Mouse (Mus musculus) naive thymus-derived CD4-positive, alpha-beta T cell, adult 2 months (primary cell): ENCODE results near the gene Elp4.

Source experiments
- DNase-seq: peaks from one replicate; pipeline ENCODE4 v3.0.0-alpha.2; 2011; ENCODE audit warnings: low read depth

Gene Elp4

DNA sequence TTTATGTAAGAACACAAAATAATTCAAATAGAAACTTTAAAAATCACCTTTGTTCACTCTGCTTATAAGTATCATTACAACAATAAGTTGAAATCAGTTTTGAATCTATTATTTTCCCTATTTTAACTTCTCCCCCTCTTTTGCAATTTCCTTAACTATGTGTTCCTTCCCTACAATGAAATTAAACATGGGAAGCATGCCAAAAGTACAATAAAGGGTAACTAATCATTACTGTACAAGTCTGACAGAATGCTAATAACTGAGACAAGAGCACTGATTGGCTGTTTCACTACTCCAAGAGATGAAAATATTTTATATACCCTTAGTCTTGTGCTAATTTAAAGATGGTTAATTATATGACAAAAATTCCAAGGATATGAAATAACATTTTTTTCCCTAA is 99.2 kb downstream of the Elp4 start:
- DNase-seq: no peak

- no peak for DNase-seq
These were observed 99.9 kb downstream of the Elp4 start for GRCm38 (mm10) chr2:105804506-105804905.

GRCm38 (mm10) chr2:105803427-105803826 is 100.9 kb downstream of the Elp4 start:
- no peak for DNase-seq

GRCm38 (mm10) chr2:105802902-105803301 is 101.5 kb downstream of the Elp4 start:
- DNase-seq: no peak

DNA sequence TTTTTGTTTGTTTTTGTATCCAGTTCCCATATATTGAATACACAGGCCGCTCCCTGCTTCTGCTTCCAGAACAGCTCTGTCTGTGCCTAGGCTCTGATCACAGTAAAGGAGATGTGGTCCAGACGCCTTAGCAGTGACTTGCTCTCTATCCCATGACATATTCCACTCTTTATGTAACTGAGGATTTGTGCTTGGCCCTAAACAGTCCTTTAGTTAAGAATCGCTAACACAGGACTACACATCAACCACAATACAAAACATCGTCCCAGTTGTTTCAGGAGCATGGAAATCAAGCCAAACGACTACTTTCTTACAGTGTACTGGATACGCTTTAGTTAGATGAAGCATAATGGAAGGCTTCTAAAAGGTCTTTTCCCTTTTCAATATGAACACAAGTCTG is 102.8 kb downstream of the Elp4 start:
- no peak for DNase-seq

- DNase-seq: no peak
These were observed 103.7 kb downstream of the Elp4 start for GRCm38 (mm10) chr2:105800694-105801093.

DNA sequence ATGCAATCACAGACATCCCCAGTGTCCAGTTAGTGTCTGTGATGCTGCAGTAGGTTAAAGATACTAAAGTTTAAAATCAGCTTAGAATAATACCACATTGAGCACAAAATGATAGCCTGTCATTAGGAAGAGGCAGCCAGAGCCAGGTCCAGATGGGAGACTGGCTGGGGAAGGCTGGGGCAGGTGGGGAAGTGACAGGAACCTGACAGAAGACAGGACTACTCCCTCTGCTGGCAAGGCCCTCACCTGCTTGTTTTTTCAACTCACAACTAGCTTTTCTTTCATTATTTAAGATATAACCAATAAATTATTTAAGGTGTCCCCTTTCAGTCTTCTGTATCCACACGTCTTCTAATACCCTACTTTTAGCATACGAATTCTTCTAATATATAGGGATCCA is 104.5 kb downstream of the Elp4 start:
- no peak for DNase-seq

GRCm38 (mm10) chr2:105797842-105798241 is 106.5 kb downstream of the Elp4 start:
- DNase-seq: no peak

- no peak for DNase-seq
These were observed 108.3 kb downstream of the Elp4 start for GRCm38 (mm10) chr2:105796101-105796500.

DNA sequence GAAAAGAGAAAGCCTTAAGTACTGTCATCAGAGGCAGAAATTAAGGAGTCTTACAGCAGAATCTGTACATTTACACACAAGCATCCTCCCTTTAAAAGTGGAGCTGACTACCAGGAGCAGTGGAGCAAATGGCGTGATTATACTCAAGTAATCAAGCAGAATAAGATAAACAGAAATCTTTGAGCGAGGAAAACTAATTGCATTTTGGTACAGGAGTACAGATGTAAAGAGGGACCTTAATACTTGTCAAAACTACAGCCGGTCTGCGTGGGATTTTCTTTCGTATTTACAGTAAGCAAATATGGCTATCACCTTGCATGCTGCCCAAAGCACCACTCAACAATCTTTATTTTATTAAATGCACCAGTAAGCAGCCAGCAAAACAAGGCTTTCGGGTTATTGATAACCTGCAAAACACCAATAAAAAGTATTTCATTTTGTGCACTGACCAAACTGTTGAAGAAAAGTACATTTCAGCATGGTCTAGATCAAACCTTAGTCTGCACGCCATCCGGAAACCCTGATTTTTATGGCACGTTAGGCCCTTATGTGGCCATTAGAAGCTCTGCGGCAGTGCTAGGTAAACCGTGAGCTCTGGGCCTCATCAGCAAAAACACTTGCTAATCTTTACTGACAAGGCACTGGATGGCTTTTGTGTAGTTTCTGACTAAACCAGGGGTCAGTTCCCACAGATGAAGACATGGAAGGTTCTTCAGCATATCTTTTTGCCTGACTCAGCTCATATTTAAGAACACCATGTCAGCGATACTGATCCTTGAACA is 111.8 kb downstream of the Elp4 start:
- no peak for DNase-seq

GRCm38 (mm10) chr2:105789936-105790335 is 114.4 kb downstream of the Elp4 start:
- no peak for DNase-seq

- DNase-seq: no peak
These were observed 116.6 kb downstream of the Elp4 start for GRCm38 (mm10) chr2:105787726-105788125.

GRCm38 (mm10) chr2:105786986-105787385 is 117.4 kb downstream of the Elp4 start:
- no peak for DNase-seq

DNA sequence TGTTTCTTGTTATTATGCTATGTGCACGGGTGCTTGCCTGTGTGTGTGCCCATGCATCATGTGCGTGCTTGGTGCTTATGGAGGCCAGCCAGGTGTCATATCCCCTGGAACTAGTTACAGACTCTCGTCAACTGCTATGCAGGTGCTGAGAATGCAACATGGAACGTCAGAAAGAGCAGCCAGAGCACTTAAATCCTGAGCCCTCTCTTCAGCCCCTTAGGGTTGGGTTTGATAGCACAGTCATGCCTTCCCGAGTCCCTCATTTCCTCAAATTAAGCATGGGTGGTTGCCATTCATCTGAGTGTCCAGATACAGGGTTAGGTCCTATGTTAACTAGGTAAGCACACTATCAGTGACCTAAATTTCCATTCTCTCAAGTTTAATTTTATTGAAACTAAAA is 121.5 kb downstream of the Elp4 start:
- no peak for DNase-seq

GRCm38 (mm10) chr2:105780739-105781138 is 123.6 kb downstream of the Elp4 start:
- DNase-seq: no peak

DNA sequence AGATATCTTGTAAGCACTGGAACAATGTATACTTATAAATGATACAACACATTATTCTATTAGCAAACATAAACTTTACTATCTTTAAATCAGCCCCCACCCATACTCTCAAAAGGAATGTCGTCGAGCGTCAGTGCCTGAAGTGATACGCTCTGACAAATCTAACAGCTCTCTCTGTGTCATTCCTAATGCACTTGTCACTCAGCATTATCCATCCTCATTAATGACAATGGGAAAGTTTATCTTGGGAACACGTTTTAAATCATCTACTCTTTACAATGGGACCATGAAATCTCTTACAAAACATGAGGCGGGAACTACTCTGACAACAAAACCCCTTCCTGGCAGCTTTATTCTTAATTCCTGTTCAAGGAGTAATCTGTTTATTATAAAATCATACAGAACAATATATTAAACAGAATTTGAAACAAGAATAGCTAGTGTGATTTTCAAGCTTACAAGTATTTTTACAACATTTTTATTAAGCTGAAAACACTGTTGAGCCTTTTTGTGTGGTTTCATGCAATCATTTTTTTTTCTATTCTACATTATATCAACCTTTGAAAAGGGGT is 125.0 kb downstream of the Elp4 start:
- DNase-seq: no peak

DNA sequence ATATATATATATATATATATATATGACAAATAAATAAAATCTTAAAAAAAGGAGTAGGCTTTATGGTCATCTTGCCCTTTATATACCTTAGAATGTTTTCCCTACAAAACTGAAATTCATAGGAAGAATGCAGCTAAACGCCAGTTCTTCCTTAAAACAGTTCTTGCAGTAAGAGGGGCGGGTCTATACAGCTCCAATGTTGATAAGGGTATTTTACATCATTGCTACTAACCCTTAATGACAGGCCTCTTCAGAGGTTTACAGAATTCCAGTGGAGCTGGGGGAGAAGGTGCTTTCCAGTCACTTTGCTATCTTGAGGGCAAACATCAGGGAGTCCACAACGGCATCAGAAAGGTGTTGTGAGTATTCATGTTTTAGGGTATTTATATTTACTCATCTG is 133.1 kb downstream of the Elp4 start:
- DNase-seq: no peak

GRCm38 (mm10) chr2:105769747-105770328 is 134.5 kb downstream of the Elp4 start:
- DNase-seq: no peak

GRCm38 (mm10) chr2:105753512-105753911 is 150.9 kb downstream of the Elp4 start:
- DNase-seq: no peak

GRCm38 (mm10) chr2:105749111-105749510 is 155.3 kb downstream of the Elp4 start:
- DNase-seq: no peak

- no peak for DNase-seq
These were observed 157.5 kb downstream of the Elp4 start for GRCm38 (mm10) chr2:105746896-105747295.

DNA sequence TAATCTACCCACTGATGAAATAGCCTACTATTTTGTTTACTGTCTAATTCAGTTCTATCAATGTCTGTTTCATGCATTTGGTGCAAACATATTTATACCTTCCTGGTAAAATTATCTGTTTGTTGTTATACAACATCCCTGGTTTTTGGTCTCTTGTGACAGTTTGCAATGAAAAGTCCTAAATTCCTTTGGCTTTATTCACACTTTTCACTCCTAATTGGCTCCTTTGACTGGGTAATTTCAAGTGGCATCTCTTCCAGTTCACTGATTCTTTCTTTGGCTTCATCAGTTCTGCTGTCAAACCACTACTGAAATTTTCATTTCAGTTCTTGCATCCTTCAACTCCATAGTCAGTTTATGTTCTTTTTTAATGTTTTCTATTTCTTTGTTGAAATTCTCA is 168.2 kb downstream of the Elp4 start:
- no peak for DNase-seq

DNA sequence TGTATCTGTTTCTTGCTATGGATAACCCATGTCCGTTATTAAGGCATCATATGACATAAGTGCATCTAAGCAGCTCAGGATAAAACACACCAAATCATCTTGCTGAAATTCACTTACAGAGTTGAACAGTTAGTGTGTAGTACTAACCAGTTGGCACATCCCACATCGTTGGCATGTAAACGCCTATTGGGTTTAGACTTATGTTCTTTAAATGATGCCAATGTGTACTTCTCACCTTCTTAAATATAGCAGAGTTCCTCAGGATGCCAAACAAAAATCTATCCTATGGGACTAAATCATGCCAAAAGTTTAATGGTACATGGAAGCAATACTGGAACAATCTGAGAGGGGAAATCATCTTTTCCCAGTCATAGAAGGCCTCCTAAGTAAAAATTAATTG is 173.7 kb downstream of the Elp4 start:
- no peak for DNase-seq

DNA sequence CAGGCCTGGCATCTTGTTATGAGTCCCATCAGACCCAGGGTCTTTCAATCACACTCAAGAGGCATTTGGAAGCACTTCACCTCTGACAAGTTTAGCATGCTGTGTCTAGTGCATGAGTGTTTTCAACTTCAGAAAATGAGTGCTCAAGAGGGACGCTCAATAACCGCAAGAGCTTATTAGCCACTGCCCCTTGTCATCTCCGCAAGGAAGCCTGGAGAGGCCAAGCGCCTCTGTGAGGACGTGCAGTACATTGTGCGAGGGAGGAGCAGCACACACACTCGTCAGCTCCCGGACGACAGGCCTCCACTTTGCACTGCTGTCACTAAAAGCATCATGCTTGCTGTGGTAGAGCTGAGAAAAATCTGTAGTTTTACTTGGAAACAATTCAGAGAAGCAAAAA is 177.7 kb downstream of the Elp4 start:
- DNase-seq: no peak
